Mouse (Mus musculus) cerebellum, adult 2 months (tissue): ENCODE results near the gene Dnaaf1. TPM values are rescaled to one million over a fixed set of nuclear protein-coding genes. Genes with fewer than 3 reads are reported as not detected.

ENCODE experiments used
- DNase-seq, 2 experiments: peaks; one replicate each; pipeline ENCODE4 v3.0.0; 2021
- H3K27ac ChIP-seq: fragments of 200-500 bp; 2 replicates; pipeline ENCODE4 v1.5.1; 2012; ENCODE audit warnings: low read length, control low read depth, inconsistent platforms; ENCODE audit not compliant: insufficient read depth
- H3K27me3 ChIP-seq: fragments of 200-500 bp; 2 replicates; pipeline ENCODE4 v1.6.1; 2012; ENCODE audit warnings: inconsistent platforms, mild to moderate bottlenecking, low read length, moderate library complexity; ENCODE audit not compliant: control insufficient read depth, insufficient read depth
- H3K4me1 ChIP-seq: fragments of 200-500 bp; 2 replicates; pipeline ENCODE4 v1.6.1; 2011; ENCODE audit warnings: low read length; ENCODE audit not compliant: control insufficient read depth, insufficient read depth
- H3K4me3 ChIP-seq: fragments of 200-500 bp; replicated peaks from 2 replicates; pipeline ENCODE3; 2011; ENCODE audit warnings: mild to moderate bottlenecking, low read depth, low read length, control low read depth; ENCODE audit not compliant: insufficient read depth
- CTCF ChIP-seq: fragments of 200-500 bp; IDR thresholded peaks from 2 replicates; pipeline ENCODE4 v1.5.1; 2011; ENCODE audit warnings: low read depth, mild to moderate bottlenecking, control low read depth, low read length, moderate library complexity, borderline replicate concordance; ENCODE audit not compliant: insufficient read depth
- POLR2A ChIP-seq: fragments of 200-500 bp; IDR thresholded peaks from 2 replicates; pipeline ENCODE4 v1.6.1; 2011; ENCODE audit warnings: low read length, control low read depth, borderline replicate concordance; ENCODE audit not compliant: insufficient read depth
- WGBS: fragments of 180-500 bp; shearing (Covaris S2); methylation state at CpG from one replicate; pipeline ENCODE4 v1.1.7; 2018; 5-methylcytosine and 5-hydroxymethylcytosine counted together
- polyA plus RNA-seq: library from polyadenylated mRNA; depleted of rRNA; stranded (reverse); fragments of >200 nt; gene quantifications from 2 replicates; pipeline ENCODE4 v1.2.3, GENCODE M21; 2012; rRNA removed

Gene Dnaaf1
- 0.20 and 0.27 TPM in 2 replicates for polyA plus RNA-seq

DNA sequence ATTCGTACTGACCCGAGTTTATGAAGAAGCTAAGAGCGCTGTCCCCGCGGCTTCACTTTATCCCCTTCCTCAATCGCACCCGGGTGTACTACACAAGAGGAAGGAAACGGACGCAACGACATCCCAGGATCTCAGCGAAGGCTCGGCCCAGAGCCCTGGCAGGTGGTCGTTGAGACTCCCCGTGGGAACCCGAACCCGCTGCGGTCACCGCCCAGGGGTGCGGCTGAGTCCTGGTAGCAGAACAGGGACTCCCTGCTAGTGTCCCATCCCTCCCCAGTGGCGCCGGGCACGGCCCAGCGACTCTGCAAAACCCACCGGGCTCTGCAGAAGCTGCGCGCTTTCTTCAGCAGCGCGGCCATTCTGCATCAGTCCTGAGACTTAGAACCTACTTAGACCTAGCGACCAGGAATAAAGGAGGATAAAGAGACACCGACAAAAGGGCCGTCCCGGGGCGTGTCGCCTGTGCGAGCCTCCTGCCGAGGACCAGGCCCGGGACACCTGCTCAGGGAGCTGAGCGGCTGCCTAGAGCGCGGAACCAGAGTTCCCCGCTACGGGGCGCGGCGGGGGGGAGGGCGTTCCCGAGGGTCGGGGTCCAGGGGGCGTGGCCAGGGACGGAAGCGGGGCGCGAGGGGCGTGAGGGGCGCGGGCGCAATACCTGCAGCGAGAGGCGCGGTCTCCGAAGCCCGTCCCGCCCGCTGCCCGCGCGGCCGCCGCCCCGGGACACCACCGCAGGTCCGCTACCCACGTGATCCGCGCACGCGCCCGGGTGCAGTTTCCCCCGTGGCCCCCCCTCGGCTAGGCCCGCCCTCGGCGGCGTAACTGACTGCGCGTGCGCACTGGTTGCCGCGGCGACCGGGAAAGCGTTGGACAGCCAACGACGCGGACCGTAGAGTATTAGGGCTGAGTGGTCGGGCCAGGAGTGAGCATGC is at the start of gene Dnaaf1, which contains the start of gene Hsdl1:
Gene Dnaaf1 (plus strand): TSS at position 799 of the 929 bp plus-strand sequence.
Gene Hsdl1 (minus strand): TSS at position 747 of the 929 bp plus-strand sequence.
- TF ChIP-seq POLR2A, result peak; percentile 71
- no peak for TF ChIP-seq CTCF
- peak; percentile 95 to 97 for DNase-seq
- Histone ChIP-seq H3K4me1 (0 out of 2 replicates have a peak, but pooled peaks cover 2% of the 10 kb centered on the region), H3K27ac (no peak within 1 kb of the TSS), H3K4me3 (peak within 1 kb of the TSS; percentile 64), H3K27me3 (no peaks in the 10 kb centered on the region)
- WGBS, result under 1% methylated on average over 96 of the region's 97 CpGs

DNA sequence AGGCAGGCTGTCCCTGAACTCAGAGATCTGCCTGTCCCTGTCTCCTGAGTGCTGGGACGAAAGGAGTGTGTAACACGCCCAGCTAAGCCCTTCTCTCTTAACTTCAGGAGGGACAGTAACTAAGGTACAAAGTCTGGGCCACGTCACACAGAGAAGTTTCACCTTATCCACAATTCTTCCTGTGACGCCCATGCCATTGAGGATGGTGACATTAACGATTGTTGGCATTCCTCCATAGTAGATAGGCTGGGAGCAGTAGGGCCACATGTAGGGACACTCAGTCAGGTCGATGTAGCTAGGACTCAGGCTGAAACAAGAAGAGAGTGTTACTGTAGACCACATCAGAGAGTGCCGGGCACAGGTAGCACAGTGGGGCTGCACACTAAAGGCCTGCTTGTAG is 46.3 kb upstream of the Dnaaf1 start:
- Histone ChIP-seq H3K27ac (no peak overlapping the region), H3K27me3 (no peaks in the 10 kb centered on the region), H3K4me1 (no peaks in the 10 kb centered on the region), H3K4me3 (no peak overlapping the region)
- DNase-seq, result no peak
- 91% methylated on average over 7 of the region's 7 CpGs for WGBS
- no peak for TF ChIP-seq POLR2A
- no peak for TF ChIP-seq CTCF

DNA sequence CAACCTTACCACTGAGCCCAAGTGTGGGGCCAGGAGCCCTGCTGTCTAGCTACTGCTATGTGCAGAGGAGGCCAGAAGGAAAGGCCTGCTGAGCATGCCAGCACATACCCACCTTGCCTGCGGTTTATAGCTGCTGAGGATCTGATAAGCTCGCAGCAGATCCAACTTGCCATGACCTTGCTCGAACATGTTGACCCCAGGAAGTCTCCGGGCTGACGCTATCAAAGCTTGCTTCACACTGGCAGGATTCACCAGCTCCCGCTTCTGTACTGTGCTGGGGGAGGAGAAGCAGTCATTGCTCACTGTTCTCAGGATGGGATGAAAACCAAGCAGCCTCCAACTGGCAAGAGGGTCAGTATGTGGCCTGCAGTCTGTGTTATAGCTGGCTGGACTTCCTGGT is 44.1 kb upstream of the Dnaaf1 start:
- no peaks in the 10 kb centered on the region for H3K4me1 ChIP-seq
- no peak for DNase-seq
- no peak overlapping the region for H3K4me3 ChIP-seq
- no peaks in the 10 kb centered on the region for H3K27me3 ChIP-seq
- H3K27ac ChIP-seq, result no peak overlapping the region
- TF ChIP-seq CTCF (no peak), POLR2A (no peak)
- 87% methylated on average over 6 of the region's 6 CpGs for WGBS

DNA sequence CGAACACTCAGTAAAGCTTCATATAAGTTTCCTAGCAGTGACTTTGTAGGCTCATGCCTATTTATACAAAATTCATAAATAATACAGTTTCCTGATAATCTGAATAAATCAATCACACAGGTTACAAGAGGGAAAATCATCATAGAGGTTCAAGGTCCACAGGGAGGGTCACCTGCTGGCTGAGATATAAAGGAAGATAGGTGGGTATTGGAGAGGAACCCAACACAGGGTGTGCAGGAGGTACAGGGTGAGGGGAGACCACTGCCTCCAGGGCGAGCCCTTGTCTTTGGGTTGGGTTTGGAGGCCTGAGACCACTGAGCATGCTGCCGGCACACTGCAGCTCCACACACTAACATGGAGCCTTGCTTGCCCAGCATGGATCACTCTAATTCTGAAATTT is 43.6 kb upstream of the Dnaaf1 start:
- 93% methylated on average over 3 of the region's 3 CpGs for WGBS
- TF ChIP-seq CTCF, result no peak
- TF ChIP-seq POLR2A, result no peak
- H3K4me3 ChIP-seq, result no peak overlapping the region
- no peaks in the 10 kb centered on the region for H3K27me3 ChIP-seq
- no peaks in the 10 kb centered on the region for H3K4me1 ChIP-seq
- DNase-seq, result no peak
- H3K27ac ChIP-seq, result no peak overlapping the region

DNA sequence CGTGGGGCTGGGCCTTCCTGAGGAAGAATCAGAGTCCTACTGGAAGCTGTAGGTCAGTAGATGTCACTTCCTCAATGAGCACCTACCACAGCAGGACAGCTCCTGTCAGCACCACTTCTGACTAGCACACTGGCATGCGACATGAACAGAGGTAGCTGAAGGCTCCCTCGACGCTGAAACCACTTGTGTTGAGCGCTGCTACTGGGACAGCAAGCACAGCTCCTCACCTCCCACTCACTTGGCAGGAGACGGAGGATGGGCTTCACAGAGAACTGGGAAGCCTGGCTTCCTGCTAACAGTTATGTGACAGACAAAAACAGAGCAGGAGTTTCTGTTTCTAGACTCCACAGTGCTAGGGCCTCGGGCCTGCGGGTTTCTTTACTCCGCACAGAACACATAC is 43.1 kb upstream of the Dnaaf1 start:
- Histone ChIP-seq H3K4me3 (no peak overlapping the region), H3K4me1 (no peaks in the 10 kb centered on the region), H3K27ac (no peak overlapping the region), H3K27me3 (no peaks in the 10 kb centered on the region)
- 87% methylated on average over 9 of the region's 9 CpGs for WGBS
- TF ChIP-seq POLR2A (no peak), CTCF (no peak)
- no peak for DNase-seq

DNA sequence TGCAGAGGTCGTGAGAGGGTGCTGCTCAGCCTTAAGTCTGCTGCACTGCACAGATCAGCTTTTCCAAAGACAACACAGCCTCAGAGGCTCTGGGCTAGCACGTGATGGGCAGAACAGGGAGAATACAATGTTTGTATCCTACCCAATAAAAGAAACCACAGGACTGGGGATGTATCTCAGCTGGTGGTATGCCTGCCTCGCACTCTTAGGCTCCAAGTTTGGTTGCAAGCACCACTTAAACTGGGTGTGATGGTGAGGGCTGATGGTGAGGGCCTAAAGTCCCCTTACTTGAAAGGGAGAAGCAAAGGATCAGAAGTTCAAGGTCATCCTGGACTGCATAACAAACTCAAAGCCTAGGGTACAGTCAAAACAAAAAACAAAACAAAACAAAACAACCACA is 30.4 kb upstream of the Dnaaf1 start:
- no peak overlapping the region for H3K27ac ChIP-seq
- H3K4me3 ChIP-seq, result no peak overlapping the region
- WGBS, result 74% methylated on average over 3 of the region's 3 CpGs
- no peak for DNase-seq
- no peaks in the 10 kb centered on the region; the same call in 1 of the 2 replicates for H3K4me1 ChIP-seq
- H3K27me3 ChIP-seq, result no peaks in the 10 kb centered on the region
- TF ChIP-seq CTCF (no peak), POLR2A (no peak)

DNA sequence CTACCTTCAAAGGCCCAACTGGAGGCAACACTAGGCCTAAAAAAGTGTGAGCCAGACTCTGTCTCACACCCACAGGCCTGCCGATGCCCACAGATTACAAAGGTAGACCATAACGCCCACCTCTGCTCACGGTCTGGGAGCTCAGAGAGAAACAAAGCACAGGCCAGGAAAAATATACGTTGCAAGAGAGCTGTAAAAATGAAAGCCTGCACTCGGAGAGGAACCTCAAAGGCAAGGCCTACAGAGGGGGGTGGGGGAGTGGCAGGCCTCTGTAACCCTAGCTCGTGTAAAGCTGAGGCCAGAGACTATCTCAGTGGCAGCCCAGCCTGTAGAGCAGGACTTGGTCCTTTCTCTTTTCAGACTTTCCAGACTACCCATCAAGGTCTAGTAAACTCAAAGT is 29.9 kb upstream of the Dnaaf1 start:
- H3K27me3 ChIP-seq, result no peaks in the 10 kb centered on the region
- 75% methylated on average over 6 of the region's 6 CpGs for WGBS
- no peak overlapping the region for H3K27ac ChIP-seq
- H3K4me1 ChIP-seq, result peaks cover 2% of the 10 kb centered on the region; the same call in 1 of the 2 replicates
- no peak overlapping the region for H3K4me3 ChIP-seq
- TF ChIP-seq CTCF (no peak), POLR2A (no peak)
- DNase-seq, result no peak

DNA sequence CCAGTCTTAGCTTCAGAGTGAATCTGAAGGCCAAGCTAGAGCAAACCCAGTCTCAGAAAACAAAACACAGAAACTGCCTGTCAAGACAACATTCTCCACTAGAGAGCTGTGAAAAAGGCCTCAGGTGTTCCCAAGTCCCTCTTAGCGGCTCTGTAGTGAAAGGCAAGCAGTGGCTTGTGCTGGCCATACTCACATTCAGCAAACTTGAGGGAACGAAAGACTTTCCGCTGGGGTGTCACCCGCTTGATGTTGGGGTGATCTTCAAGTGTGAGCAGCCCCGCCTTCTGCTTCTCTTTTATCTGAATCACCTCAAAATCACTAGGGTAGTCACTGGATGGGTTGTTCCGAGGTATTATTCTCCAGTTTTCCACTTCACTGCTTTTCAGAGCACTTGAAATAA is 29.2 kb upstream of the Dnaaf1 start:
- H3K27ac ChIP-seq, result no peak overlapping the region
- no peak overlapping the region for H3K4me3 ChIP-seq
- H3K4me1 ChIP-seq, result peaks cover 6% of the 10 kb centered on the region
- H3K27me3 ChIP-seq, result no peaks in the 10 kb centered on the region
- WGBS, result 95% methylated on average over 6 of the region's 6 CpGs
- DNase-seq, result no peak
- TF ChIP-seq CTCF (no peak), POLR2A (no peak)
